Mouse (Mus musculus) kidney, adult 2 months (tissue): ENCODE results near the gene Smg6.

Experiments
- CTCF ChIP-seq: fragments of 200-500 bp; conservative IDR thresholded peaks from 2 replicates; pipeline ENCODE4 v1.5.1; 2011; ENCODE audit warnings: low read depth, mild to moderate bottlenecking, control low read depth, low read length, moderate library complexity, mixed read lengths; ENCODE audit not compliant: insufficient read depth, insufficient read length
- POLR2A ChIP-seq: fragments of 200-500 bp; IDR thresholded peaks from one replicate; pipeline ENCODE4 v1.6.1; 2011; ENCODE audit warnings: low read depth, low read length, control low read depth

- no peak for TF ChIP-seq CTCF
- no peak for TF ChIP-seq POLR2A
Observed at GRCm38 (mm10) chr11:74929111-74929510, 3.5 kb downstream of the Smg6 start.
